Mouse (Mus musculus) liver, embryonic 11.5 days (tissue): ENCODE results near the gene Xrcc6. TPM values are rescaled to one million over a fixed set of nuclear protein-coding genes. Genes with fewer than 3 reads are reported as not detected.
A peak's percentile ranks its signal among the peaks of the same experiment; 100 is the strongest.

ENCODE experiments used
- ATAC-seq: fragments of 200-750 bp; cut with Nextera tagmentation; replicated peaks from 2 replicates; pipeline ENCODE4 v1.8.0; 2017; ENCODE audit warnings: moderate number of reproducible peaks, mild to moderate bottlenecking, moderate TSS enrichment, moderate library complexity; ENCODE audit not compliant: low FRiP score
- DNase-seq: peaks from one replicate; pipeline ENCODE4 v3.0.0-alpha.2; 2017; ENCODE audit warnings: low spot score
- H3K27ac ChIP-seq: fragments of 300-500 bp; sonication (generic); 2 replicates; pipeline ENCODE4 v1.5.1; 2014; ENCODE audit warnings: mild to moderate bottlenecking, low read depth, low read length, control low read depth
- H3K27me3 ChIP-seq: fragments of 300-500 bp; sonication (generic); replicated peaks from 2 replicates; pipeline ENCODE4 v1.6.1; 2014; ENCODE audit warnings: low read length, mixed read lengths; ENCODE audit not compliant: control insufficient read depth, insufficient read depth
- H3K36me3 ChIP-seq: fragments of 300-500 bp; sonication (generic); 2 replicates; pipeline ENCODE4 v1.6.1; 2014; ENCODE audit warnings: mild to moderate bottlenecking, low read length, moderate library complexity, mixed read lengths; ENCODE audit not compliant: control insufficient read depth, insufficient read depth
- H3K4me1 ChIP-seq: fragments of 300-500 bp; sonication (generic); replicated peaks from 2 replicates; pipeline ENCODE4 v1.6.1; 2014; ENCODE audit warnings: low read length, mixed read lengths; ENCODE audit not compliant: control insufficient read depth, insufficient read depth
- H3K4me2 ChIP-seq: fragments of 300-500 bp; sonication (generic); 2 replicates; pipeline ENCODE4 v1.6.1; 2014; ENCODE audit warnings: mild to moderate bottlenecking, control low read depth, moderate library complexity
- H3K4me3 ChIP-seq: fragments of 300-500 bp; sonication (generic); 2 replicates; pipeline ENCODE4 v1.5.1; 2014; ENCODE audit warnings: low read depth, low read length, control low read depth
- H3K9ac ChIP-seq: fragments of 300-500 bp; sonication (generic); 2 replicates; pipeline ENCODE4 v1.6.1; 2014; ENCODE audit warnings: low read depth, low read length, control low read depth
- H3K9me3 ChIP-seq: fragments of 300-500 bp; sonication (generic); 2 replicates; pipeline ENCODE4 v1.6.1; 2016; ENCODE audit warnings: low read length, inconsistent platforms, mixed read lengths; ENCODE audit not compliant: control insufficient read depth
- WGBS: fragments of 180-500 bp; shearing (Covaris S2); extraction: QIAGEN DNeasy Blood & Tissue Kit; methylation state at CpG from one replicate; pipeline ENCODE4 v1.1.7; 2014; 5-methylcytosine and 5-hydroxymethylcytosine counted together
- polyA plus RNA-seq: library from polyadenylated mRNA; unstranded; fragments of >200 nt; fragmentation: Nextera tagmentation; extraction: Ambion mirVana; gene quantifications from 2 replicates; pipeline ENCODE4 v1.2.1, GENCODE M21; 2014

Gene Xrcc6
- polyA plus RNA-seq, 1 experiment from 2014 or later, result 133 TPM

GRCm38 (mm10) chr15:82065511-82065910 is 77.9 kb downstream of the Xrcc6 start:
- no peaks in the 10 kb centered on the region for H3K36me3 ChIP-seq
- DNase-seq (peak; percentile 53), ATAC-seq (no peak)
- H3K4me2 ChIP-seq, result no peak overlapping the region
- peaks cover 61% of the 10 kb centered on the region for H3K27me3 ChIP-seq
- no peak overlapping the region for H3K9ac ChIP-seq
- H3K4me3 ChIP-seq, result no peak overlapping the region
- H3K27ac ChIP-seq, result no peak overlapping the region
- H3K9me3 ChIP-seq, result no peaks in the 10 kb centered on the region
- WGBS, result 16% methylated on average over 7 of the region's 7 CpGs
- no peaks in the 10 kb centered on the region for H3K4me1 ChIP-seq

- Histone ChIP-seq H3K4me2 (peak within 1 kb of the TSS; percentile 21), H3K27me3 (peaks cover 37% of the 10 kb centered on the region), H3K4me3 (no peak within 1 kb of the TSS), H3K4me1 (no peaks in the 10 kb centered on the region), H3K36me3 (no peaks in the 10 kb centered on the region), H3K9me3 (no peaks in the 10 kb centered on the region), H3K27ac (no peak within 1 kb of the TSS), H3K9ac (no peak within 1 kb of the TSS)
- 21% methylated on average over 40 of the region's 40 CpGs for WGBS
- ATAC-seq, result no peak
- no peak for DNase-seq
These were observed 82.3 kb downstream of the Xrcc6 start, which contains the start of gene Mei1 for GRCm38 (mm10) chr15:82069898-82070297. Gene Mei1 (plus strand): TSS chr15:82069996.

- Histone ChIP-seq H3K4me2 (no peak overlapping the region), H3K27ac (no peak overlapping the region), H3K9ac (no peak overlapping the region), H3K4me1 (no peaks in the 10 kb centered on the region), H3K9me3 (no peaks in the 10 kb centered on the region), H3K27me3 (peaks cover 34% of the 10 kb centered on the region), H3K36me3 (no peaks in the 10 kb centered on the region), H3K4me3 (no peak overlapping the region)
- 85% methylated on average over 26 of the region's 26 CpGs for WGBS
- no peak for DNase-seq
- ATAC-seq, result no peak
These were observed 84.3 kb downstream of the Xrcc6 start for GRCm38 (mm10) chr15:82071816-82072469.

- Histone ChIP-seq H3K4me1 (no peaks in the 10 kb centered on the region), H3K4me2 (no peak overlapping the region), H3K36me3 (no peaks in the 10 kb centered on the region), H3K27ac (no peak overlapping the region), H3K9me3 (no peaks in the 10 kb centered on the region), H3K27me3 (peaks cover 29% of the 10 kb centered on the region), H3K9ac (no peak overlapping the region), H3K4me3 (no peak overlapping the region)
- WGBS, result 84% methylated on average over 7 of the region's 7 CpGs
- no peak for ATAC-seq
- DNase-seq, result no peak
These were observed 85.9 kb downstream of the Xrcc6 start for GRCm38 (mm10) chr15:82073490-82073889.

- H3K27me3 ChIP-seq, result peaks cover 2% of the 10 kb centered on the region; the same call in 1 of the 2 replicates
- no peaks in the 10 kb centered on the region for H3K9me3 ChIP-seq
- H3K4me2 ChIP-seq, result no peak overlapping the region
- no peaks in the 10 kb centered on the region for H3K4me1 ChIP-seq
- no peak overlapping the region for H3K4me3 ChIP-seq
- 51% methylated on average over 10 of the region's 10 CpGs for WGBS
- H3K9ac ChIP-seq, result no peak overlapping the region
- H3K27ac ChIP-seq, result no peak overlapping the region
- DNase-seq, result no peak
- no peak for ATAC-seq
- no peaks in the 10 kb centered on the region for H3K36me3 ChIP-seq
These were observed 92.2 kb downstream of the Xrcc6 start for GRCm38 (mm10) chr15:82079883-82080282.

- WGBS, result 28% methylated on average over 7 of the region's 7 CpGs
- no peak for DNase-seq
- H3K27me3 ChIP-seq, result no peaks in the 10 kb centered on the region; the same call in 1 of the 2 replicates
- no peak for ATAC-seq
- no peak overlapping the region for H3K4me3 ChIP-seq
- H3K9me3 ChIP-seq, result no peaks in the 10 kb centered on the region
- no peaks in the 10 kb centered on the region for H3K36me3 ChIP-seq
- no peak overlapping the region for H3K9ac ChIP-seq
- H3K4me1 ChIP-seq, result no peaks in the 10 kb centered on the region
- H3K4me2 ChIP-seq, result no peak overlapping the region
- H3K27ac ChIP-seq, result no peak overlapping the region
These were observed 93.5 kb downstream of the Xrcc6 start for GRCm38 (mm10) chr15:82081161-82081560.

GRCm38 (mm10) chr15:82085606-82086005 is 98.0 kb downstream of the Xrcc6 start:
- Histone ChIP-seq H3K4me3 (no peak overlapping the region), H3K36me3 (no peaks in the 10 kb centered on the region), H3K9me3 (no peaks in the 10 kb centered on the region), H3K9ac (no peak overlapping the region), H3K27me3 (peaks cover 5% of the 10 kb centered on the region; the same call in 1 of the 2 replicates), H3K27ac (no peak overlapping the region), H3K4me2 (no peak overlapping the region), H3K4me1 (no peaks in the 10 kb centered on the region)
- ATAC-seq (no peak), DNase-seq (no peak)
- WGBS, result 80% methylated on average over 9 of the region's 9 CpGs

GRCm38 (mm10) chr15:82086131-82086530 is 98.5 kb downstream of the Xrcc6 start:
- ATAC-seq, result no peak
- no peak overlapping the region for H3K4me3 ChIP-seq
- H3K36me3 ChIP-seq, result no peaks in the 10 kb centered on the region
- DNase-seq, result no peak
- H3K27ac ChIP-seq, result no peak overlapping the region
- no peak overlapping the region for H3K9ac ChIP-seq
- 77% methylated on average over 12 of the region's 12 CpGs for WGBS
- H3K4me1 ChIP-seq, result no peaks in the 10 kb centered on the region
- H3K27me3 ChIP-seq, result peaks cover 5% of the 10 kb centered on the region; the same call in 1 of the 2 replicates
- no peaks in the 10 kb centered on the region for H3K9me3 ChIP-seq
- H3K4me2 ChIP-seq, result no peak overlapping the region

GRCm38 (mm10) chr15:82087266-82087665 is 99.6 kb downstream of the Xrcc6 start:
- Histone ChIP-seq H3K9me3 (no peaks in the 10 kb centered on the region), H3K4me1 (no peaks in the 10 kb centered on the region), H3K27me3 (peaks cover 5% of the 10 kb centered on the region; the same call in 1 of the 2 replicates), H3K27ac (no peak overlapping the region), H3K9ac (no peak overlapping the region), H3K4me3 (no peak overlapping the region), H3K36me3 (no peaks in the 10 kb centered on the region), H3K4me2 (no peak overlapping the region)
- no peak for DNase-seq
- ATAC-seq, result no peak
- WGBS, result 11% methylated on average over 10 of the region's 10 CpGs
